Mouse (Mus musculus): ENCODE data around the gene Stx19.

Stx19 gene

GRCm38 (mm10) chr16:62799426-62799825 is 15.1 kb upstream of the Stx19 start:
- no peaks in the 10 kb centered on the region for H3K27me3 ChIP-seq (ENCODE audit: insufficient read depth, low read length)
- no peak overlapping the region for H3K4me3 ChIP-seq (replicated peaks; ENCODE audit: low read length)
- no peak for TF ChIP-seq NANOG (IDR thresholded peaks at IDR 0.05; ENCODE audit: borderline replicate concordance, low read length)
- H3K9me3 ChIP-seq (ENCODE audit: low read length) = no peaks in the 10 kb centered on the region
- no peaks in the 10 kb centered on the region for H3K4me1 ChIP-seq (replicated peaks; ENCODE audit: low read depth, low read length)
- peaks cover 22% of the 10 kb centered on the region for H3K36me3 ChIP-seq (ENCODE audit: insufficient read depth, low read length)

GRCm38 (mm10) chr16:62799839-62800238 is 14.6 kb upstream of the Stx19 start:
- Histone ChIP-seq H3K27me3 (ENCODE audit: insufficient read depth, low read length) (no peaks in the 10 kb centered on the region), H3K4me1 (replicated peaks; ENCODE audit: low read depth, low read length) (no peaks in the 10 kb centered on the region), H3K4me3 (replicated peaks; ENCODE audit: low read length) (no peak overlapping the region), H3K9me3 (ENCODE audit: low read length) (no peaks in the 10 kb centered on the region), H3K36me3 (ENCODE audit: insufficient read depth, low read length) (peaks cover 22% of the 10 kb centered on the region)
- TF ChIP-seq NANOG (IDR thresholded peaks at IDR 0.05; ENCODE audit: borderline replicate concordance, low read length) (no peak), POU5F1 (IDR thresholded peaks at IDR 0.05; ENCODE audit: borderline replicate concordance, low read length) (no peak), CTCF (conservative IDR thresholded peaks at IDR 0.05; ENCODE audit: low read length) (no peak)

GRCm38 (mm10) chr16:62804621-62805020 is 9.9 kb upstream of the Stx19 start:
- Histone ChIP-seq H3K36me3 (ENCODE audit: insufficient read depth, low read length) (peaks cover 13% of the 10 kb centered on the region), H3K9me3 (ENCODE audit: low read length) (no peaks in the 10 kb centered on the region)
- no peak for TF ChIP-seq CTCF (conservative IDR thresholded peaks at IDR 0.05; ENCODE audit: low read length)
- TF ChIP-seq POU5F1 (IDR thresholded peaks at IDR 0.05; ENCODE audit: borderline replicate concordance, low read length) = no peak
- TF ChIP-seq NANOG (IDR thresholded peaks at IDR 0.05; ENCODE audit: borderline replicate concordance, low read length) = no peak

GRCm38 (mm10) chr16:62807249-62807979 is 7.1 kb upstream of the Stx19 start:
- Histone ChIP-seq H3K27me3 (ENCODE audit: insufficient read depth, low read length) (no peaks in the 10 kb centered on the region), H3K4me1 (replicated peaks; ENCODE audit: low read depth, low read length) (peaks cover 25% of the 10 kb centered on the region), H3K9me3 (ENCODE audit: low read length) (no peaks in the 10 kb centered on the region), H3K36me3 (ENCODE audit: insufficient read depth, low read length) (peaks cover 5% of the 10 kb centered on the region; the same call in 1 of the 2 replicates), H3K4me3 (replicated peaks; ENCODE audit: low read length) (no peak overlapping the region)
- TF ChIP-seq NANOG (IDR thresholded peaks at IDR 0.05; ENCODE audit: borderline replicate concordance, low read length) (no peak), CTCF (conservative IDR thresholded peaks at IDR 0.05; ENCODE audit: low read length) (no peak), POU5F1 (IDR thresholded peaks at IDR 0.05; ENCODE audit: borderline replicate concordance, low read length) (no peak)

More at GRCm38 (mm10) chr16:62804621-62805020, 9.9 kb upstream of the Stx19 start:
- H3K27me3 ChIP-seq (ENCODE audit: insufficient read depth, low read length) = no peaks in the 10 kb centered on the region
- no peak overlapping the region for H3K4me3 ChIP-seq (replicated peaks; ENCODE audit: low read length)
- H3K4me1 ChIP-seq (replicated peaks; ENCODE audit: low read depth, low read length) = peaks cover 25% of the 10 kb centered on the region

GRCm38 (mm10) chr16:62810855-62811254 is 3.6 kb upstream of the Stx19 start:
- Histone ChIP-seq H3K9me3 (ENCODE audit: low read length) (no peaks in the 10 kb centered on the region), H3K27me3 (ENCODE audit: insufficient read depth, low read length) (no peaks in the 10 kb centered on the region), H3K4me1 (replicated peaks; ENCODE audit: low read depth, low read length) (peaks cover 19% of the 10 kb centered on the region), H3K4me3 (replicated peaks; ENCODE audit: low read length) (no peak overlapping the region), H3K36me3 (ENCODE audit: insufficient read depth, low read length) (0 out of 2 replicates have a peak, but pooled peaks cover 6% of the 10 kb centered on the region)
- TF ChIP-seq CTCF (conservative IDR thresholded peaks at IDR 0.05; ENCODE audit: low read length) (no peak), NANOG (IDR thresholded peaks at IDR 0.05; ENCODE audit: borderline replicate concordance, low read length) (no peak), POU5F1 (IDR thresholded peaks at IDR 0.05; ENCODE audit: borderline replicate concordance, low read length) (no peak)

GRCm38 (mm10) chr16:62813790-62814189 is 686 bp upstream of the Stx19 start:
- Histone ChIP-seq H3K9me3 (ENCODE audit: low read length) (no peaks in the 10 kb centered on the region), H3K4me3 (replicated peaks; ENCODE audit: low read length) (no peak overlapping the region), H3K27me3 (ENCODE audit: insufficient read depth, low read length) (no peaks in the 10 kb centered on the region), H3K36me3 (ENCODE audit: insufficient read depth, low read length) (0 out of 2 replicates have a peak, but pooled peaks cover 6% of the 10 kb centered on the region), H3K4me1 (replicated peaks; ENCODE audit: low read depth, low read length) (no peaks in the 10 kb centered on the region)
- no peak for TF ChIP-seq POU5F1 (IDR thresholded peaks at IDR 0.05; ENCODE audit: borderline replicate concordance, low read length)
- TF ChIP-seq NANOG (IDR thresholded peaks at IDR 0.05; ENCODE audit: borderline replicate concordance, low read length) = no peak
- TF ChIP-seq CTCF (conservative IDR thresholded peaks at IDR 0.05; ENCODE audit: low read length) = no peak

- Histone ChIP-seq H3K27me3 (ENCODE audit: insufficient read depth, low read length) (no peaks in the 10 kb centered on the region), H3K4me3 (replicated peaks; ENCODE audit: low read length) (no peak overlapping the region), H3K36me3 (ENCODE audit: insufficient read depth, low read length) (0 out of 2 replicates have a peak, but pooled peaks cover 2% of the 10 kb centered on the region), H3K4me1 (replicated peaks; ENCODE audit: low read depth, low read length) (0 out of 2 replicates have a peak, but pooled peaks cover 3% of the 10 kb centered on the region), H3K9me3 (ENCODE audit: low read length) (peaks cover 5% of the 10 kb centered on the region; the same call in 1 of the 2 replicates)
- no peak for TF ChIP-seq POU5F1 (IDR thresholded peaks at IDR 0.05; ENCODE audit: borderline replicate concordance, low read length)
- TF ChIP-seq CTCF (conservative IDR thresholded peaks at IDR 0.05; ENCODE audit: low read length) = no peak
- TF ChIP-seq NANOG (IDR thresholded peaks at IDR 0.05; ENCODE audit: borderline replicate concordance, low read length) = no peak
Measured at GRCm38 (mm10) chr16:62822472-62822871, 8.0 kb downstream of the Stx19 start.

GRCm38 (mm10) chr16:62826156-62827001 is 11.9 kb downstream of the Stx19 start:
- Histone ChIP-seq H3K9me3 (ENCODE audit: low read length) (peaks cover 5% of the 10 kb centered on the region; the same call in 1 of the 2 replicates), H3K36me3 (ENCODE audit: insufficient read depth, low read length) (0 out of 2 replicates have a peak, but pooled peaks cover 2% of the 10 kb centered on the region), H3K27me3 (ENCODE audit: insufficient read depth, low read length) (no peaks in the 10 kb centered on the region), H3K4me3 (replicated peaks; ENCODE audit: low read length) (no peak overlapping the region), H3K4me1 (replicated peaks; ENCODE audit: low read depth, low read length) (0 out of 2 replicates have a peak, but pooled peaks cover 3% of the 10 kb centered on the region)
- TF ChIP-seq CTCF (conservative IDR thresholded peaks at IDR 0.05; ENCODE audit: low read length) = peak; percentile 87
- no peak for TF ChIP-seq NANOG (IDR thresholded peaks at IDR 0.05; ENCODE audit: borderline replicate concordance, low read length)

Data from E14TG2a.4 (cell line).